Mouse (Mus musculus): ENCODE measurements at regions not wholly inside any gene's neighbourhood (a gene's known extent, or its start where the extent isn't known, plus 50 kb on each side); places are given as distances from the start of the nearest gene placed in this dataset.

DNA sequence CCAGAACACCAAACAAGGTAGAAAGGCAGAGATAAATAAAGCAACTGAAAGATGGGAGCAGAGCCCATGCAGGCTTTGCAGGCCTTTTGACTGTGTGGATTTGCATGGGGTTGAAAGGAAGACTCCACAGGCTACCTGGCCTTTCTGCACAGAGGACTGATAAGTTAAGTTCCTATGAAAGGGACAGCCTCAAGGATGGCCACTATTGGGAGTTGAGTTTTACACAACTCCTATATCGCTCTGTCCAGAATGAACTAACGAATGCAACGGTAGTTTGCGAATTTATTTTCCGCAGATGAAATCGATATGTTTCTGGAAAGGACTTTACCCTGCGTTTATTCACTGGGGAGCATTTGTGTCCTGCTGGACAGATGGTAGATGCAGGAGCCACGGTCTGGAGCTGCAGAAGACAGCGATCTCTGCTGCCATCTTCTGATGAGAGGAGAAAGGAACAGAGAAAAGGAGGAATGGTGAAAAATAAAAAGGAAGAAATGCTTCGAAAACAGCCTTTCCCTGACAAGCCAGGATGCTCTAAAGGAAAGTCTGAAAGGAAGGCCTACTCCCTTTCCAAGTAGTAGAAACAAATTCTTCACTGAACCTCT is 285.2 kb downstream of the Galc start:
- Histone ChIP-seq H3K27ac (ENCODE audit: low read depth) (no peak overlapping the region), H3K4me1 (replicated peaks; ENCODE audit: control insufficient read depth, insufficient read depth, low read length) (no peaks in the 10 kb centered on the region), H3K9me3 (ENCODE audit: control insufficient read depth, low read length) (no peaks in the 10 kb centered on the region), H3K9ac (ENCODE audit: low read length) (no peak overlapping the region), H3K27me3 (replicated peaks; ENCODE audit: control insufficient read depth, insufficient read depth, low read length) (no peaks in the 10 kb centered on the region), H3K4me3 (ENCODE audit: low read depth, low read length) (no peak overlapping the region), H3K4me2 (ENCODE audit: low read length) (no peak overlapping the region), H3K36me3 (ENCODE audit: control insufficient read depth, insufficient read depth, low read length) (no peaks in the 10 kb centered on the region)
- 67% methylated on average over 10 of the region's 10 CpGs for WGBS
- ATAC-seq (replicated peaks; ENCODE audit: low FRiP score, low TSS enrichment, low read depth) (no peak), DNase-seq (ENCODE audit: low spot score) (no peak)

- no peak for DNase-seq (ENCODE audit: low spot score)
- no peak overlapping the region for H3K4me2 ChIP-seq (ENCODE audit: low read length)
These were observed 302.1 kb downstream of the Galc start for GRCm38 (mm10) chr12:97957201-97957600.

DNA sequence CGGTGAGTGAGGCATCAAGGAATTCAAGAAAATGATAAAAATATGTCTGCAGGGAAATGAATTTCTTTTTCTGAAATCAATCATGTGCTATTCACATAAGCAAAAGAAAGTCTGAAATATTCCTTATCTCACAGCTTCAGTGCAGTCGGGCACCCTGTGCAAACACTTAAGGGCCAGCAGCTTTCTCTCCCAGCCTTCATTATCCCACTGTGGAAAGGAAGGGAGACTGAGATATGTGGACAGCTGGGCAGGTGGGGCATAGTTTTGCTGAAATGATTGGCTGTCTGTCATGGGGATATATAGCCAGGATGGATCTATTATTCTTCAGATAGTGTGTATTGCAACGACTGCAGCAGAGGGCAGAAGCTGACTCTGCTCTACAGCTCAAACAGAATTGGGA is 305.9 kb downstream of the Galc start:
- H3K36me3 ChIP-seq (ENCODE audit: control insufficient read depth, insufficient read depth, low read length): no peaks in the 10 kb centered on the region

More at GRCm38 (mm10) chr12:97957201-97957600, 302.1 kb downstream of the Galc start:
- H3K27me3 ChIP-seq (replicated peaks; ENCODE audit: control insufficient read depth, insufficient read depth, low read length): no peaks in the 10 kb centered on the region
- no peak overlapping the region for H3K9ac ChIP-seq (ENCODE audit: low read length)
- H3K36me3 ChIP-seq (ENCODE audit: control insufficient read depth, insufficient read depth, low read length): no peaks in the 10 kb centered on the region
- H3K4me3 ChIP-seq (ENCODE audit: low read depth, low read length): no peak overlapping the region
- H3K27ac ChIP-seq (ENCODE audit: low read depth): no peak overlapping the region
- no peaks in the 10 kb centered on the region for H3K9me3 ChIP-seq (ENCODE audit: control insufficient read depth, low read length)
- no peaks in the 10 kb centered on the region for H3K4me1 ChIP-seq (replicated peaks; ENCODE audit: control insufficient read depth, insufficient read depth, low read length)
- ATAC-seq (replicated peaks; ENCODE audit: low FRiP score, low TSS enrichment, low read depth): no peak
- 70% methylated on average over 4 of the region's 4 CpGs for WGBS

GRCm38 (mm10) chr12:97952204-97952603 is 307.1 kb downstream of the Galc start:
- Histone ChIP-seq H3K27ac (ENCODE audit: low read depth) (no peak overlapping the region), H3K27me3 (replicated peaks; ENCODE audit: control insufficient read depth, insufficient read depth, low read length) (no peaks in the 10 kb centered on the region), H3K4me3 (ENCODE audit: low read depth, low read length) (no peak overlapping the region), H3K9me3 (ENCODE audit: control insufficient read depth, low read length) (no peaks in the 10 kb centered on the region), H3K36me3 (ENCODE audit: control insufficient read depth, insufficient read depth, low read length) (no peaks in the 10 kb centered on the region), H3K4me1 (replicated peaks; ENCODE audit: control insufficient read depth, insufficient read depth, low read length) (no peaks in the 10 kb centered on the region), H3K4me2 (ENCODE audit: low read length) (no peak overlapping the region), H3K9ac (ENCODE audit: low read length) (no peak overlapping the region)
- DNase-seq (ENCODE audit: low spot score) (no peak), ATAC-seq (replicated peaks; ENCODE audit: low FRiP score, low TSS enrichment, low read depth) (no peak)
- 78% methylated on average over 8 of the region's 8 CpGs for WGBS

More for the DNA sequence above, 305.9 kb downstream of the Galc start:
- H3K4me2 ChIP-seq (ENCODE audit: low read length): no peak overlapping the region
- no peak for ATAC-seq (replicated peaks; ENCODE audit: low FRiP score, low TSS enrichment, low read depth)
- WGBS: 63% methylated on average over 3 of the region's 3 CpGs
- H3K4me1 ChIP-seq (replicated peaks; ENCODE audit: control insufficient read depth, insufficient read depth, low read length): no peaks in the 10 kb centered on the region
- DNase-seq (ENCODE audit: low spot score): no peak
- H3K4me3 ChIP-seq (ENCODE audit: low read depth, low read length): no peak overlapping the region
- H3K9me3 ChIP-seq (ENCODE audit: control insufficient read depth, low read length): no peaks in the 10 kb centered on the region
- no peaks in the 10 kb centered on the region for H3K27me3 ChIP-seq (replicated peaks; ENCODE audit: control insufficient read depth, insufficient read depth, low read length)
- H3K9ac ChIP-seq (ENCODE audit: low read length): no peak overlapping the region
- no peak overlapping the region for H3K27ac ChIP-seq (ENCODE audit: low read depth)

DNA sequence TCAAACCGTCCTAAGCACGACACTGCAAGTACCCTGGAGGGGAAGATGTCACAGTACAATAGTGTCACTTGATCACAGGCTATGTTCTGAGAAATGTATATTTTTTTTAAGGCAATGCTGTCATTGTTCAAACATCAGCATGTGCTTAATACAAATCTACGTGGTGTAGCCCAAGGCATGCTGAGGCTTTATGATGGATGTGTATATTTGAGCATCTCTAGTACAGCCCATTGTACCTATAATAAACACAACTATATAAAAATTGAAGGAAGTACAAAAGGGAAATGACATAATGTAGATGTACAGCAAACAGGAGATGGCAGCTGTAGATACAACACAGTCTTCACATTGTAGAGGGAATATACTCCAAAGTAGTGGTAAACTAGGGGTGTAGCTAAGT is 309.2 kb downstream of the Galc start:
- 83% methylated on average over 3 of the region's 3 CpGs for WGBS
- Histone ChIP-seq H3K27me3 (replicated peaks; ENCODE audit: control insufficient read depth, insufficient read depth, low read length) (no peaks in the 10 kb centered on the region), H3K9ac (ENCODE audit: low read length) (no peak overlapping the region), H3K4me3 (ENCODE audit: low read depth, low read length) (no peak overlapping the region), H3K4me1 (replicated peaks; ENCODE audit: control insufficient read depth, insufficient read depth, low read length) (no peaks in the 10 kb centered on the region), H3K9me3 (ENCODE audit: control insufficient read depth, low read length) (no peaks in the 10 kb centered on the region), H3K27ac (ENCODE audit: low read depth) (no peak overlapping the region), H3K4me2 (ENCODE audit: low read length) (no peak overlapping the region), H3K36me3 (ENCODE audit: control insufficient read depth, insufficient read depth, low read length) (no peaks in the 10 kb centered on the region)
- DNase-seq (ENCODE audit: low spot score): no peak
- ATAC-seq (replicated peaks; ENCODE audit: low FRiP score, low TSS enrichment, low read depth): no peak

DNA sequence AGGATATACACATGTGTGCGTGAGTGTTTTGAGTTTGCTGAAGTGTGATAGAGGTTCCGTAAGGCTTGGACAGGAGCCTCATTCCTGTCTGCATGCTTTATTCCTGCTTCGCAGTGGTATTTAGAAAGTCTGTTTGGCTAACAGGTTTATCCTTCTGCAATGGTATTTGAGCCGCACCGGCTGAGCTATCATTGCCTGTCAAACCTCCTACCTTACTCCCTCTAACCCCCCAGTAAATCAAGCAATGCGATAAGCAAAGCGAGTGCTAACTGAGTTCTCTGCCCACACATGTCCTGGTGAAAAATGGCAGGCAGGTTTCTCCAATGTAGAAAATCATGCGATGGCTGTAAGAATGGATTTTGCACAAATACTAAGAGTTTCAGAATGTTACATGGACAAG is 311.8 kb downstream of the Galc start:
- Histone ChIP-seq H3K4me2 (ENCODE audit: low read length) (no peak overlapping the region), H3K36me3 (ENCODE audit: control insufficient read depth, insufficient read depth, low read length) (no peaks in the 10 kb centered on the region), H3K4me1 (replicated peaks; ENCODE audit: control insufficient read depth, insufficient read depth, low read length) (no peaks in the 10 kb centered on the region), H3K27me3 (replicated peaks; ENCODE audit: control insufficient read depth, insufficient read depth, low read length) (no peaks in the 10 kb centered on the region), H3K9me3 (ENCODE audit: control insufficient read depth, low read length) (no peaks in the 10 kb centered on the region), H3K27ac (ENCODE audit: low read depth) (no peak overlapping the region), H3K4me3 (ENCODE audit: low read depth, low read length) (no peak overlapping the region), H3K9ac (ENCODE audit: low read length) (no peak overlapping the region)
- DNase-seq (ENCODE audit: low spot score) (no peak), ATAC-seq (replicated peaks; ENCODE audit: low FRiP score, low TSS enrichment, low read depth) (no peak)
- 72% methylated on average over 8 of the region's 8 CpGs for WGBS

GRCm38 (mm10) chr12:97938361-97938760 is 320.9 kb downstream of the Galc start:
- ATAC-seq (replicated peaks; ENCODE audit: low FRiP score, low TSS enrichment, low read depth) (no peak), DNase-seq (ENCODE audit: low spot score) (no peak)
- Histone ChIP-seq H3K4me3 (ENCODE audit: low read depth, low read length) (no peak overlapping the region), H3K4me1 (replicated peaks; ENCODE audit: control insufficient read depth, insufficient read depth, low read length) (no peaks in the 10 kb centered on the region), H3K27ac (ENCODE audit: low read depth) (no peak overlapping the region), H3K9me3 (ENCODE audit: control insufficient read depth, low read length) (no peaks in the 10 kb centered on the region), H3K36me3 (ENCODE audit: control insufficient read depth, insufficient read depth, low read length) (no peaks in the 10 kb centered on the region), H3K4me2 (ENCODE audit: low read length) (no peak overlapping the region), H3K9ac (ENCODE audit: low read length) (no peak overlapping the region), H3K27me3 (replicated peaks; ENCODE audit: control insufficient read depth, insufficient read depth, low read length) (no peaks in the 10 kb centered on the region)
- WGBS: 71% methylated on average over 5 of the region's 5 CpGs

- H3K4me3 ChIP-seq (ENCODE audit: low read depth, low read length): no peak overlapping the region
- H3K4me1 ChIP-seq (replicated peaks; ENCODE audit: control insufficient read depth, insufficient read depth, low read length): no peaks in the 10 kb centered on the region
- no peak overlapping the region for H3K4me2 ChIP-seq (ENCODE audit: low read length)
- 69% methylated on average over 5 of the region's 5 CpGs for WGBS
- no peaks in the 10 kb centered on the region for H3K9me3 ChIP-seq (ENCODE audit: control insufficient read depth, low read length)
- H3K36me3 ChIP-seq (ENCODE audit: control insufficient read depth, insufficient read depth, low read length): no peaks in the 10 kb centered on the region
- H3K27ac ChIP-seq (ENCODE audit: low read depth): no peak overlapping the region
- H3K9ac ChIP-seq (ENCODE audit: low read length): no peak overlapping the region
- no peaks in the 10 kb centered on the region for H3K27me3 ChIP-seq (replicated peaks; ENCODE audit: control insufficient read depth, insufficient read depth, low read length)
- DNase-seq (ENCODE audit: low spot score) (no peak), ATAC-seq (replicated peaks; ENCODE audit: low FRiP score, low TSS enrichment, low read depth) (no peak)
These were observed 329.4 kb downstream of the Galc start for GRCm38 (mm10) chr12:97929877-97930276.

DNA sequence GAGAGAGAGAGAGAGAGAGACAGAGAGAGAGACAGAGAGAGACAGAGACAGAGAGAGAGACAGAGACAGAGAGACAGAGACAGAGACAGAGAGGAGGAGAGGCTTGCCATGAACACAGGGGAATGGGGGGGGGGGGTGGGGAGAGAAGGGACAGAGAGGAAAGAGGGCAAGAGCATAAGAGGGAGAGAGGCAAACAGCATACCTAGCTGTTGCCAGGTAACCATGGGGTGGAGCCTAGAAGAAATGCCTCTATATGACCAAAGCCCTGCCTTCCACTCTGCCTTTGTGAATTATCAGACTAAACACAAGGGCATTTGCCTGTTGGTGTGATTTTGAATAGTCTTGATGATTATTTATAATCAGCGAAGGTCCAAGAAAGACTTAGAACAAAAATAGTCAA is 332.2 kb downstream of the Galc start:
- WGBS: 91% methylated on average over 1 of the region's 1 CpGs

More for the DNA sequence above, 332.2 kb downstream of the Galc start:
- ATAC-seq (replicated peaks; ENCODE audit: low FRiP score, low TSS enrichment, low read depth): no peak
- H3K9me3 ChIP-seq (ENCODE audit: control insufficient read depth, low read length): no peaks in the 10 kb centered on the region
- H3K4me3 ChIP-seq (ENCODE audit: low read depth, low read length): no peak overlapping the region
- DNase-seq (ENCODE audit: low spot score): no peak
- H3K36me3 ChIP-seq (ENCODE audit: control insufficient read depth, insufficient read depth, low read length): no peaks in the 10 kb centered on the region
- no peak overlapping the region for H3K4me2 ChIP-seq (ENCODE audit: low read length)
- no peaks in the 10 kb centered on the region for H3K4me1 ChIP-seq (replicated peaks; ENCODE audit: control insufficient read depth, insufficient read depth, low read length)
- H3K27me3 ChIP-seq (replicated peaks; ENCODE audit: control insufficient read depth, insufficient read depth, low read length): no peaks in the 10 kb centered on the region
- H3K9ac ChIP-seq (ENCODE audit: low read length): no peak overlapping the region
- H3K27ac ChIP-seq (ENCODE audit: low read depth): no peak overlapping the region
